Mouse (Mus musculus) subcutaneous adipose tissue, adult 2 months (tissue): ENCODE measurements around the gene Tmem87b. TPM values are rescaled to one million over a fixed set of nuclear protein-coding genes. Genes with fewer than 3 reads are reported as not detected.

Experiments
- polyA plus RNA-seq: library from polyadenylated mRNA; depleted of rRNA; stranded (reverse); fragments of >200 nt; gene quantifications from 2 replicates; pipeline ENCODE4 v1.2.3, GENCODE M21; 2012; ENCODE audit warnings: low replicate concordance; rRNA removed

Tmem87b gene
- 25.8 and 26.8 TPM in 2 replicates for polyA plus RNA-seq

DNA sequence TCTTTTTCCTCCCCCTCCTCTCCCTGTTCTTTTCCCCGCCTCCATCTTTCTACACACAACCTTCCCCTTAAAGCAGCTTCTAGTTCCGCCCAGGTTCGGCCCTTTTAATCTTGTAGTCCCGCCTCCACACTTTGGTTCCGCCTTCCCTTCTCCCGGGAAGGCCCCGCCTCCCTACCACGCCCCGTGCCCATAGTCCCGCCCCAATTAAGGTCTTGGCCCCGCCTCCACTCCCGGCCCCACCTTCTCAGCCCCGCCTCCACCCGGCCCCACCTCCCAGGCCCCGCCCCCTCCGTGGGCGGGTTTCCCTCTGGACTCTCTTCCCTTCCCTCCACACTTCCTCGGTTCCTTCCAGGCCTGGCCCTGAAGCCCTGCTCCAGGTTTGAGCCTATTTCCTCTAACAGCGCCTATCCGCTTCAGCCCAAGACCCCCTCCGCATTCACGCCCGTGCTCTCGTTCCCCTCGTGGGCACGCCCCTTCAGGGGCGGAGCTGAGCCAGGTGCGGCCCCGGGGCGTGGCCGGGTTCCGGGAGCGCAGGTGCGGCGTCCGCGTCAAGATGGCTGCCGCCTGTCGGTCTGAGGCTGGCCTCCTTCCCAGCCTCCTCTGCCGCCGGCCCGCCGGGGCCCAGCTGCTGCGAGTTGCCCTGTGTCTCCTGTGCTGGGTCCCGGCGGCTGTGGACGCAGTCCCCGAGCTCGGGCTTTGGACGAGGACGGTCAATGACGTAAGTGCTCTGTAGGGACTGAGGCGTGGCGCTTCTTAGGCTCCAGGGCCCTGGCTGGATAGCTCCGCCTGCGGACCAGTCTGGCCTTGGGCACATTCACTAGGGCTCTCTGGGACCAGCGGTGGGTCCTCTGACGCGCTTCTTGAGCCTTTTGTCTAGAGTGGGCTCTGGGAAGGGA is at the start of gene Tmem87b:
TSS of gene Tmem87b (plus strand) at position 333 of the 896 bp plus-strand sequence.

DNA sequence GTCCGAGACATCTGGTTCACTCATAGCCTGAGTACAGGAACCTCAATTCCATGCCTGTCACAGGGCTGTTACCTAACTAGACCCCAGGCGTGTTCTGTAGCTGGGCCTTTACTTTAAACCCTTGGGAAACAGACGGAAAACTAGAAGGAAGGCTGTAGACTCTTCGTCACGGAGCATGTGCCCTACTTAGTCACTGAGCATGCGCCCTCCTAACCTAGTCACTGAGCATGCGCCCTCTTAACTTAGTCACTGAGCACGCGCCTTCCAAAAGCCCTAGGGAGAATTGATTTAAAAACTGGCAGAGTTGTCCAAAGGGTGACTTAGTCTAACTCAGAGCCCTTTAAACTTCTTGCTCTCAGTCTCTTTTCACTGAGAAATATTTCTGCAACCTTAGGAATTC is 44.7 kb downstream of the Tmem87b start, which contains the start of gene Fbln7:
TSS of gene Fbln7 (plus strand) at position 346 of the 400 bp plus-strand sequence.

Other genes with a start within 250 kb of the Tmem87b start
- gene Spdye4c, start 226.9 kb upstream of the Tmem87b start, polyA plus RNA-seq = not detected in 2 replicates
- 58.9 and 69.6 TPM in 2 replicates for gene Anapc1, start 130.7 kb upstream of the Tmem87b start, polyA plus RNA-seq
- gene Mertk, start 119.2 kb upstream of the Tmem87b start, polyA plus RNA-seq = 6.5 and 8.5 TPM in 2 replicates
- gene Fbln7, start 44.9 kb downstream of the Tmem87b start, polyA plus RNA-seq = 3.2 and 7.0 TPM in 2 replicates
- gene Zc3h8, start 126.0 kb downstream of the Tmem87b start, polyA plus RNA-seq = 1.8 and 2.0 TPM in 2 replicates
- gene Zc3h6, start 149.3 kb downstream of the Tmem87b start, polyA plus RNA-seq = 1.0 and 1.6 TPM in 2 replicates
- gene Gm10762, start 149.6 kb downstream of the Tmem87b start, polyA plus RNA-seq = 3.7 and 5.5 TPM in 2 replicates
- gene Vinac1, start 230.1 kb downstream of the Tmem87b start, polyA plus RNA-seq = 0.08 and 0.09 TPM in 2 replicates
- 7.8 and 12.2 TPM in 2 replicates for gene Ttl, start 247.8 kb downstream of the Tmem87b start, polyA plus RNA-seq